Mouse (Mus musculus) adrenal gland, adult 2 months (tissue): ENCODE measurements around the gene Olfr432. TPM values are rescaled to one million over a fixed set of nuclear protein-coding genes. Genes with fewer than 3 reads are reported as not detected.
"Not testable (repeated sequence)": the region's sequence is repeated elsewhere in the genome, so short reads cannot be mapped to it uniquely, and the experiment has no call there.

Experiments
- DNase-seq: peaks from one replicate; pipeline ENCODE4 v3.0.0; 2021
- long read RNA-seq: library from polyadenylated mRNA; stranded (forward); transcript quantifications from one replicate; pipeline ENCODE4 v2.0.0, GENCODE M21; 2021
- polyA plus RNA-seq: library from polyadenylated mRNA; depleted of rRNA; stranded (reverse); fragments of >200 nt; gene quantifications from 2 replicates; pipeline ENCODE4 v1.2.3, GENCODE M21; 2012; rRNA removed
- total RNA-seq, 2 experiments: library from RNA; stranded (reverse); gene quantifications; 2 replicates each; pipeline ENCODE4 v1.2.3; 2021

Gene Olfr432
- total RNA-seq (not detected), polyA plus RNA-seq (0.15 TPM in 1 of 2 replicates, not detected in the other)
- long read RNA-seq: 0 reads

GRCm38 (mm10) chr1:174048893-174049292 is at the start of gene Olfr432:
Gene Olfr432 (plus strand): TSS chr1:174049205.
- no peak for DNase-seq

- not testable (repeated sequence) for DNase-seq
Measured at GRCm38 (mm10) chr1:174004352-174005109, 44.5 kb upstream of the Olfr432 start.

GRCm38 (mm10) chr1:174007050-174007449 is 42.0 kb upstream of the Olfr432 start:
- DNase-seq: not testable (repeated sequence)

- no peak for DNase-seq
Measured at GRCm38 (mm10) chr1:174031698-174032097, 17.3 kb upstream of the Olfr432 start, which contains the start of gene Ifi205. Gene Ifi205 (minus strand): TSS chr1:174031810.

GRCm38 (mm10) chr1:174035841-174036240 is 13.2 kb upstream of the Olfr432 start:
- DNase-seq: no peak

- DNase-seq: no peak
Measured at GRCm38 (mm10) chr1:174038480-174038879, 10.5 kb upstream of the Olfr432 start.

GRCm38 (mm10) chr1:174040523-174041177 is 8.4 kb upstream of the Olfr432 start, which contains the start of gene Olfr433:
Gene Olfr433 (plus strand): TSS chr1:174040705.
- peak; percentile 13 for DNase-seq

GRCm38 (mm10) chr1:174042091-174042884 is 6.7 kb upstream of the Olfr432 start:
- not testable (repeated sequence) for DNase-seq

- no peak for DNase-seq
Measured at GRCm38 (mm10) chr1:174044431-174044830, 4.6 kb upstream of the Olfr432 start.

GRCm38 (mm10) chr1:174048227-174048626 is 778 bp upstream of the Olfr432 start:
- not testable (repeated sequence) for DNase-seq

- DNase-seq: not testable (repeated sequence)
Measured at GRCm38 (mm10) chr1:174049357-174049756, 352 bp downstream of the Olfr432 start.

GRCm38 (mm10) chr1:174050532-174050931 is 1.5 kb downstream of the Olfr432 start:
- no peak for DNase-seq

GRCm38 (mm10) chr1:174051515-174051914 is 2.5 kb downstream of the Olfr432 start:
- DNase-seq: no peak

GRCm38 (mm10) chr1:174051931-174052536 is 3.0 kb downstream of the Olfr432 start:
- no peak for DNase-seq

- no peak for DNase-seq
Measured at GRCm38 (mm10) chr1:174052981-174053380, 4.0 kb downstream of the Olfr432 start.

GRCm38 (mm10) chr1:174055248-174055647 is 6.2 kb downstream of the Olfr432 start:
- no peak for DNase-seq

- no peak for DNase-seq
Measured at GRCm38 (mm10) chr1:174066305-174066704, 17.3 kb downstream of the Olfr432 start, which contains the start of gene Olfr430. Gene Olfr430 (plus strand): TSS chr1:174066605.

GRCm38 (mm10) chr1:174084031-174084430 is 35.0 kb downstream of the Olfr432 start, which contains the start of gene Olfr429:
Gene Olfr429 (plus strand): TSS chr1:174084331.
- DNase-seq: no peak

- DNase-seq: no peak
Measured at GRCm38 (mm10) chr1:174096591-174096990, 47.6 kb downstream of the Olfr432 start, which contains the start of gene Olfr427. Gene Olfr427 (plus strand): TSS chr1:174096891.

- no peak for DNase-seq
Measured at GRCm38 (mm10) chr1:174103735-174104134, 54.7 kb downstream of the Olfr432 start.
